Mouse (Mus musculus) neutrophil, adult 59 days (primary cell): Measurements from ENCODE around the gene Fam174b. TPM values are rescaled to one million over a fixed set of nuclear protein-coding genes. Genes with fewer than 3 reads are reported as not detected.

Source experiments
- total RNA-seq, 2 experiments: library from RNA; stranded (reverse); gene quantifications; 1 replicate in 1 of 2; 2 replicates in 1 of 2; pipeline ENCODE4 v1.2.4; 2023

Fam174b gene
- under 1 TPM; 0.33 to 0.55 TPM for total RNA-seq

GRCm38 (mm10) chr7:73740111-73741035, at the start of gene Fam174b:
Gene Fam174b (plus strand): TSS chr7:73740302.

Other genes starting within 250 kb of the Fam174b start
- gene Chd2, start 198.5 kb upstream of the Fam174b start, total RNA-seq, result 100 to 1,000 TPM; 110 to 135 TPM